Mouse (Mus musculus) neural tube, embryonic 11.5 days (tissue): ENCODE measurements around the gene Lepr. TPM values are rescaled to one million over a fixed set of nuclear protein-coding genes. Genes with fewer than 3 reads are reported as not detected.

Source experiments
- ATAC-seq: fragments of 200-750 bp; cut with Nextera tagmentation; 2 replicates; pipeline ENCODE4 v1.8.0; 2017; ENCODE audit warnings: moderate number of reproducible peaks, mild to moderate bottlenecking, moderate TSS enrichment, moderate library complexity; ENCODE audit not compliant: insufficient read depth, low FRiP score, low TSS enrichment
- DNase-seq: peaks from one replicate; pipeline ENCODE4 v3.0.0-alpha.2; 2015; ENCODE audit warnings: low spot score
- H3K27ac ChIP-seq: fragments of 300-500 bp; sonication (generic); 2 replicates; pipeline ENCODE4 v1.5.1; 2014; ENCODE audit warnings: low read depth, mild to moderate bottlenecking, low read length
- H3K27me3 ChIP-seq: fragments of 300-500 bp; sonication (generic); 2 replicates; pipeline ENCODE4 v1.6.1; 2014; ENCODE audit warnings: mild to moderate bottlenecking, low read length, mixed read lengths; ENCODE audit not compliant: control insufficient read depth, insufficient read depth
- H3K36me3 ChIP-seq: fragments of 300-500 bp; sonication (generic); 2 replicates; pipeline ENCODE4 v1.6.1; 2014; ENCODE audit warnings: mild to moderate bottlenecking, low read length, moderate library complexity, mixed read lengths; ENCODE audit not compliant: control insufficient read depth, insufficient read depth
- H3K4me1 ChIP-seq: fragments of 300-500 bp; sonication (generic); 2 replicates; pipeline ENCODE4 v1.6.1; 2014; ENCODE audit warnings: low read length, mixed read lengths; ENCODE audit not compliant: control insufficient read depth, insufficient read depth
- H3K4me2 ChIP-seq: fragments of 300-500 bp; sonication (generic); 2 replicates; pipeline ENCODE4 v1.6.1; 2014; ENCODE audit warnings: low read depth, mild to moderate bottlenecking, moderate library complexity
- H3K4me3 ChIP-seq: fragments of 300-500 bp; sonication (generic); 2 replicates; pipeline ENCODE4 v1.5.1; 2014; ENCODE audit warnings: low read depth, low read length
- H3K9ac ChIP-seq: fragments of 300-500 bp; sonication (generic); 2 replicates; pipeline ENCODE4 v1.6.1; 2014; ENCODE audit warnings: mild to moderate bottlenecking, low read length
- H3K9me3 ChIP-seq: fragments of 300-500 bp; sonication (generic); 2 replicates; pipeline ENCODE4 v1.6.1; 2016; ENCODE audit warnings: low read length; ENCODE audit not compliant: control insufficient read depth
- WGBS: fragments of 180-500 bp; shearing (Covaris S2); extraction: QIAGEN DNeasy Blood & Tissue Kit; methylation state at CpG from one replicate; pipeline ENCODE4 v1.1.7; 2014; 5-methylcytosine and 5-hydroxymethylcytosine counted together
- polyA plus RNA-seq: library from polyadenylated mRNA; unstranded; fragments of >200 nt; fragmentation: Nextera tagmentation; extraction: Ambion mirVana; gene quantifications from 2 replicates; pipeline ENCODE4 v1.2.1, GENCODE M21; 2014

Gene Lepr
- polyA plus RNA-seq, 1 experiment from 2014 or later: 5.5 TPM

- no peaks in the 10 kb centered on the region for H3K4me1 ChIP-seq
- 51% methylated on average over 3 of the region's 3 CpGs for WGBS
- ATAC-seq (no peak), DNase-seq (no peak)
- H3K27me3 ChIP-seq: no peaks in the 10 kb centered on the region
- H3K4me2 ChIP-seq: no peak overlapping the region
- H3K36me3 ChIP-seq: no peaks in the 10 kb centered on the region
- no peak overlapping the region for H3K27ac ChIP-seq
- no peak overlapping the region for H3K4me3 ChIP-seq
- no peak overlapping the region for H3K9ac ChIP-seq
- no peaks in the 10 kb centered on the region for H3K9me3 ChIP-seq
Observed at GRCm38 (mm10) chr4:101707953-101708352, 9.3 kb upstream of the Lepr start.

DNA sequence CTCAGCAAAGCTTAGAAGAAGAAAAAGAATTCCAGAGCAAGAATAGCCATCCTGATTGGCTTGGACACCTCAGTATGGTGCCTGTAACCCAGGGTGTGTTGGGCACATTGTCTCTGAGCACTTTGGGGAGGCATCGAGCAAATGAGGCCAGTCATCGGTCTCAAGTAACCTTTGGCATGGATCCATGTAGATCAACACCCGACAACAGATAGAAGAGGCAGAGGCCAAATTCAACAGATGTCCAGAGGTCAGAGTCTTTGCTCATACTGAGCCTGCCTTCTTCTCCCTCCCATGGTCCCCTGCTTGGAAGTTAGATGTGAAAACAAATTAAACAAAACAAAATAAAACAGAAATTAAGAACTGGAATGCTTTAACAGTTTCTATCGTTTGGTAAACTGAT is 6.8 kb upstream of the Lepr start:
- DNase-seq (no peak), ATAC-seq (no peak)
- no peaks in the 10 kb centered on the region for H3K27me3 ChIP-seq
- WGBS: 60% methylated on average over 4 of the region's 4 CpGs
- no peaks in the 10 kb centered on the region for H3K9me3 ChIP-seq
- H3K4me3 ChIP-seq: no peak overlapping the region
- H3K4me2 ChIP-seq: no peak overlapping the region
- H3K9ac ChIP-seq: no peak overlapping the region
- H3K27ac ChIP-seq: no peak overlapping the region
- no peaks in the 10 kb centered on the region for H3K4me1 ChIP-seq
- no peaks in the 10 kb centered on the region for H3K36me3 ChIP-seq

DNA sequence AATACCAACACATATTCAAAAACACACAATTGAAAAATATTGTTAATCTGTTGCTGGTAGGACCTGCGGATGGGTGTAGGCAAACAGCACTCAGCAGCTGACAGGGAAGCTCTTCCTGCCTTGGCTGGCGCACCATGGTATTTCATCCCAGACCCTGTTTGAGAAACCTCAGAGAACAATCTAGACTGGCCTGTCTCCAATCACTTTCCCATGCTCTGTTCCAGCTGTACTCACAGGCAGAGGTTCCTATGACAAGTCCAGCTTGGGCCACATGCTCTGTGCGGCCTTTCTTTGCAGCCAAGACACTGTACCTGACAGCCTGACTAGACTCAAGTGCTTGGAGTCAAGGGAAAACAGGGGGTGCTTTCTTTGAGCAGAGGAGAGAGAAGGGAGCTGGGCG is 6.1 kb upstream of the Lepr start:
- no peak overlapping the region for H3K4me2 ChIP-seq
- no peak overlapping the region for H3K4me3 ChIP-seq
- ATAC-seq: no peak
- no peak overlapping the region for H3K9ac ChIP-seq
- H3K36me3 ChIP-seq: no peaks in the 10 kb centered on the region
- H3K9me3 ChIP-seq: no peaks in the 10 kb centered on the region
- H3K27ac ChIP-seq: no peak overlapping the region
- H3K27me3 ChIP-seq: no peaks in the 10 kb centered on the region
- no peaks in the 10 kb centered on the region for H3K4me1 ChIP-seq
- 87% methylated on average over 4 of the region's 4 CpGs for WGBS
- no peak for DNase-seq

DNA sequence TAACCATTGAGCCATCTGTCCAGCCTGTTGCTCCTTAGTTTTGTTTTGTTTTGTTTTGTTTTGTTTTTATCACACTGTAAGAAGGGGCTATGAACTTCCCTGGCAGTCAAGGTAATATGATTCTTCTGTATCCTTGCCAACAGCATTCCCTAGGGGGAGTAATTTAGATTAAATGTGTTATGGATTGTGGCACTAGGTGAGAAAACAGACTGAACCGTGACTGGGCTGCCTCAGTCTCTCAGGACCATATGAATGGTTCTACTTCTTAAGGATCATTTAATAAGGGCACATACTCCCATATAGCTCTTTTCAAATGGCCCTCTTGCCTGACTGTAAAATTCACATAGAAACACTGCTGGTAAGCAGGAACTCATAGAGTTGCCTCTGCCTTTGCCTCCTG is 4.6 kb upstream of the Lepr start:
- DNase-seq (no peak), ATAC-seq (no peak)
- peaks cover 9% of the 10 kb centered on the region for H3K27me3 ChIP-seq
- 42% methylated on average over 1 of the region's 1 CpGs for WGBS
- H3K9me3 ChIP-seq: no peaks in the 10 kb centered on the region
- no peak overlapping the region for H3K9ac ChIP-seq
- no peak overlapping the region for H3K4me3 ChIP-seq
- no peak overlapping the region for H3K4me2 ChIP-seq
- H3K27ac ChIP-seq: no peak overlapping the region
- no peaks in the 10 kb centered on the region for H3K4me1 ChIP-seq
- H3K36me3 ChIP-seq: no peaks in the 10 kb centered on the region

DNA sequence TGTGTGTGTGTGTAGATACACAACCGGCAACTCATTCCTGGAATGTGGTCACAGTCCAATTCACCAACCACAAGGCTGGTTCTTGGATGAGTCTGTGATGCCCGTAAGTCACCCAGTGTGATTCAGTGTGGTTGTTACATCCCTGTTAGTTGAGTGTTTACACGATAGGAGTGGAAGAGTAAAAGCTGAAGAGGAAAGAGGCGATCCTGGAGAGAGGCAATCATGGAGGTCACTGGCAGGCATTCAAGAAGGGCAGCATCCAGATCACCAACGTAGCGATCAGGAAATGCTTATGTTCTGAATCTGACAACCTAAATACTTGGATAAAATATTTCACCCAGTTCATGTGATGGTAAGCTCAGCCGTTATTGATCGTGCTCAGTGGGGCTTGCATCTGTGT is 1.9 kb upstream of the Lepr start:
- Histone ChIP-seq H3K36me3 (no peaks in the 10 kb centered on the region), H3K4me1 (no peaks in the 10 kb centered on the region), H3K9ac (no peak overlapping the region), H3K27me3 (peaks cover 17% of the 10 kb centered on the region), H3K9me3 (no peaks in the 10 kb centered on the region), H3K27ac (no peak overlapping the region), H3K4me2 (no peak overlapping the region), H3K4me3 (no peak overlapping the region)
- DNase-seq (no peak), ATAC-seq (no peak)
- 84% methylated on average over 8 of the region's 8 CpGs for WGBS

GRCm38 (mm10) chr4:101715805-101716204 is 1.4 kb upstream of the Lepr start:
- no peaks in the 10 kb centered on the region for H3K36me3 ChIP-seq
- WGBS: 75% methylated on average over 6 of the region's 6 CpGs

DNA sequence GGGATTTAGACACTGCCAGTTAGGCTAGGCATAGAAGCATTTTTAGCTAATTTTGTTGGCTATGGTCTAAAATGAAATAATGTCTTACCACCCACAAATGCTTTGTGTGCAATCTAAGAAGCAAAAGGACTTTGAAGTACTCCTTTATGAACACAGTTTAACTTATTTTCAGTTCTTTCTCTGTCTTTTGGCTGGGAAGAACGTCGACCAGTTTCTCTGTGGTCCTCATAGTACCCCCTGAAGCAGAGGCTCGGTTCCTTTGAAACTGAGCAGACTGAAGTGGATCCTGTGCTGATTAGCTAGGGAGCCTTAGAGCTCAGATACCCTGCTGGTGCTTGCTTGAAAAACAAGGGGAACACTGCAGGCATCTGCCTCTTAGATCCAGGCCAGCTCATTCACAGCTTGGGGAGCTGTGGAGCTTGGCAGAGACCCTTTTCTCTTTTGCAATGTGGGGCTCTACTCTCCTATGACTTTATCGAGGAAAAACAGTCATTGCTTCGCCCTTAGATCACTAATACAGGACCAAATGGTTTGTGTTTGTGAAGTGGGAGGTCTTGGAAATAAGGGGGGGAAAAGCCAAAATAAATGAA is 1.9 kb downstream of the Lepr start:
- H3K36me3 ChIP-seq: no peaks in the 10 kb centered on the region
- H3K4me1 ChIP-seq: no peaks in the 10 kb centered on the region
- peaks cover 17% of the 10 kb centered on the region for H3K27me3 ChIP-seq
- H3K4me2 ChIP-seq: no peak overlapping the region
- DNase-seq (no peak), ATAC-seq (no peak)
- H3K4me3 ChIP-seq: no peak overlapping the region
- H3K9ac ChIP-seq: no peak overlapping the region
- WGBS: 9% methylated on average over 5 of the region's 5 CpGs
- H3K27ac ChIP-seq: no peak overlapping the region
- H3K9me3 ChIP-seq: no peaks in the 10 kb centered on the region

More at GRCm38 (mm10) chr4:101715805-101716204, 1.4 kb upstream of the Lepr start:
- Histone ChIP-seq H3K27me3 (peaks cover 17% of the 10 kb centered on the region), H3K4me1 (no peaks in the 10 kb centered on the region), H3K27ac (no peak overlapping the region), H3K4me2 (no peak overlapping the region), H3K4me3 (no peak overlapping the region), H3K9ac (no peak overlapping the region), H3K9me3 (no peaks in the 10 kb centered on the region)
- no peak for ATAC-seq
- DNase-seq: no peak

DNA sequence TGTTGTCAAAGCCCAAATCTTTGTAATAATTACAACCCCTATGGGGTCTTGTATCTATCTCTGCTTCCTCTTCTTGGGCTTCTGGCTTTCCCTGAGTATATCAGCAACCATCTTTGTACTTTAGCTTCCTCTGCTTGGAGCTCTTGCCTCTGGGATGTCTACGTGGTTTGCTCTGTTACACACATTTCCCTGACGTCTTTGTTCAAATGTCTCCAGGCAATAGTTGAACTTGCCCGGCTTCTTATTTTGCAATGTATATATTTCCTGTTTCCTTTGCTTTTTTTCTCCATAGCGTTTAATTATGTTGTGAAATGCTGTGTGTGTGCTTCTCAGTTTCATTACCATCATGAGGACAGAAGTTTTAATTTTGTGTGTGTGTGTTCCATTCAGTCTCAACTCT is 4.5 kb downstream of the Lepr start:
- H3K4me2 ChIP-seq: no peak overlapping the region
- ATAC-seq: no peak
- no peaks in the 10 kb centered on the region for H3K4me1 ChIP-seq
- no peaks in the 10 kb centered on the region for H3K36me3 ChIP-seq
- WGBS: 89% methylated on average over 4 of the region's 4 CpGs
- DNase-seq: no peak
- peaks cover 17% of the 10 kb centered on the region for H3K27me3 ChIP-seq
- no peaks in the 10 kb centered on the region for H3K9me3 ChIP-seq
- no peak overlapping the region for H3K9ac ChIP-seq
- no peak overlapping the region for H3K27ac ChIP-seq
- no peak overlapping the region for H3K4me3 ChIP-seq

GRCm38 (mm10) chr4:101741973-101742372 is 24.8 kb downstream of the Lepr start:
- H3K4me3 ChIP-seq: no peak overlapping the region
- no peaks in the 10 kb centered on the region for H3K36me3 ChIP-seq
- H3K27me3 ChIP-seq: no peaks in the 10 kb centered on the region
- no peak overlapping the region for H3K27ac ChIP-seq
- no peak overlapping the region for H3K4me2 ChIP-seq
- no peak for DNase-seq
- no peak for ATAC-seq
- 78% methylated on average over 2 of the region's 2 CpGs for WGBS
- H3K9me3 ChIP-seq: no peaks in the 10 kb centered on the region
- H3K9ac ChIP-seq: no peak overlapping the region
- H3K4me1 ChIP-seq: no peaks in the 10 kb centered on the region
